Mouse (Mus musculus) embryo, embryonic 9.5 days (tissue): ENCODE measurements around the gene Ccdc186.

Experiments used
- DNase-seq: peaks from one replicate; pipeline ENCODE4 v3.0.0-alpha.2; 2017; ENCODE audit errors: extremely low spot score

Gene Ccdc186

GRCm38 (mm10) chr19:56821798-56822447 lies at the start of gene Ccdc186:
TSS of gene Ccdc186 (minus strand) at chr19:56822190.
- peak; percentile 94 for DNase-seq

GRCm38 (mm10) chr19:56867701-56868100 lies 45.7 kb upstream of the Ccdc186 start:
- no peak for DNase-seq

GRCm38 (mm10) chr19:56856455-56856854 lies 34.5 kb upstream of the Ccdc186 start:
- DNase-seq, result no peak

GRCm38 (mm10) chr19:56852590-56852989 lies 30.6 kb upstream of the Ccdc186 start:
- DNase-seq, result no peak

- no peak for DNase-seq
These were observed 21.0 kb upstream of the Ccdc186 start for GRCm38 (mm10) chr19:56842974-56843373.

- DNase-seq, result no peak
These were observed 17.1 kb upstream of the Ccdc186 start for GRCm38 (mm10) chr19:56838942-56839706.

- DNase-seq, result no peak
These were observed 13.3 kb upstream of the Ccdc186 start for GRCm38 (mm10) chr19:56835340-56835739.

- no peak for DNase-seq
These were observed 8.2 kb upstream of the Ccdc186 start for GRCm38 (mm10) chr19:56830163-56830562.

- DNase-seq, result no peak
These were observed 7.3 kb upstream of the Ccdc186 start for GRCm38 (mm10) chr19:56829267-56829666.

- no peak for DNase-seq
These were observed 6.3 kb upstream of the Ccdc186 start for GRCm38 (mm10) chr19:56828305-56828704.

GRCm38 (mm10) chr19:56826047-56826631 lies 4.1 kb upstream of the Ccdc186 start, which contains the start of gene Tdrd1:
TSS of gene Tdrd1 (plus strand) at chr19:56826209.
- DNase-seq, result no peak

- no peak for DNase-seq
These were observed 452 bp upstream of the Ccdc186 start for GRCm38 (mm10) chr19:56822448-56822836.

- peak; percentile 10 for DNase-seq
These were observed 771 bp downstream of the Ccdc186 start for GRCm38 (mm10) chr19:56821040-56821797.

- DNase-seq, result no peak
These were observed 4.0 kb downstream of the Ccdc186 start for GRCm38 (mm10) chr19:56817851-56818526.

GRCm38 (mm10) chr19:56813360-56813759 lies 8.6 kb downstream of the Ccdc186 start:
- no peak for DNase-seq

- peak; percentile 57 for DNase-seq
These were observed 10.4 kb downstream of the Ccdc186 start for GRCm38 (mm10) chr19:56811590-56811989.

- no peak for DNase-seq
These were observed 11.3 kb downstream of the Ccdc186 start for GRCm38 (mm10) chr19:56810641-56811146.

- DNase-seq, result peak; percentile 14
These were observed 13.2 kb downstream of the Ccdc186 start for GRCm38 (mm10) chr19:56808771-56809170.

- no peak for DNase-seq
These were observed 14.9 kb downstream of the Ccdc186 start for GRCm38 (mm10) chr19:56807122-56807521.

GRCm38 (mm10) chr19:56805366-56805765 lies 16.6 kb downstream of the Ccdc186 start:
- DNase-seq, result no peak

GRCm38 (mm10) chr19:56802352-56802746 lies 19.6 kb downstream of the Ccdc186 start:
- no peak for DNase-seq
